8 mouse cellular contexts compared by ENCODE assay signal in the genomic region with DNA sequence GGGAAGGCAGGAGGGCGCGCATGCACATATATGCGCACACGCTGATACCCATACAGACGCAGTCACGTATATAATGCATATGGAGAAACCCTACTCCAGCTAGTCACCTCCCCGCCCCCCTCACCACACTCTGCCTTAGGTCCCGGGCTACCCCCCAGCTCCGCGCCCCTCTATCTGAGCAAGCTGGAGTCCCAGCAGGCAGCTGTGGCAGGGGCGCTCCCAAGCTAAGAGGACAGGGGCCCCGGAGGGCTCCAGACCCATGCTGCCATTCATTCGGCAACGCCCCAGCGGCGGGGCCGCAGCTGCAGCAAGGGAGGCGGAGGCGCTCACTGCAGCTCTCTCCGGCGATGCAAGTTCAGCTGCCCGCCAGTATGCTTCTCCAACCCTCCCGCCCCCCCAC. TPM values are rescaled to one million over a fixed set of nuclear protein-coding genes. Genes with fewer than 3 reads are reported as not detected.
DNase-seq lines count a peak whose midpoint lies in the region; ATAC-seq and TF ChIP-seq lines count a peak whose summit lies in the region.

No protein-coding gene starts in this region.

- no peaks in the 10 kb centered on the region for H3K9me3 ChIP-seq in forebrain, embryonic 12.5 days
- no peaks in the 10 kb centered on the region for H3K9me3 ChIP-seq in intestine, postnatal 0 days (ENCODE audit: control insufficient read depth)
- no peaks in the 10 kb centered on the region for H3K9me3 ChIP-seq in stomach, embryonic 15.5 days

- intact Hi-C loops in left cerebral cortex, adult 2 months (cut with DNase I), result loop anchor here (5.0 kb wide), 1 partner anchor 34 kb away; no protein-coding TSS in a partner anchor
- intact Hi-C loops in left cerebral cortex, postnatal 14 days (cut with DNase I), result no loop called here

- DNase-seq in left cerebral cortex, adult 2 months (ENCODE audit: extremely low spot score in 1 of 2, low spot score in 2 of 2), result peak in 1 of 2 experiments; percentile 14
- no peak for DNase-seq in left cerebral cortex, postnatal 14 days (ENCODE audit: low spot score in 2 of 2)
- peak; percentile 28 for DNase-seq in adrenal gland, postnatal 10 days

- peaks cover 7% of the 10 kb centered on the region for H3K4me1 ChIP-seq in forebrain, embryonic 12.5 days
- H3K4me1 ChIP-seq in intestine, postnatal 0 days (replicated peaks; ENCODE audit: control insufficient read depth, insufficient read depth, low read length), result no peaks in the 10 kb centered on the region
- H3K4me1 ChIP-seq in stomach, embryonic 15.5 days, result no peaks in the 10 kb centered on the region

- H3K27me3 ChIP-seq in forebrain, embryonic 12.5 days, result no peaks in the 10 kb centered on the region
- no peaks in the 10 kb centered on the region for H3K27me3 ChIP-seq in intestine, postnatal 0 days (replicated peaks; ENCODE audit: control insufficient read depth, insufficient read depth, low read length)
- H3K27me3 ChIP-seq in stomach, embryonic 15.5 days (replicated peaks), result no peaks in the 10 kb centered on the region

- H3K36me3 ChIP-seq in forebrain, embryonic 12.5 days (replicated peaks), result no peaks in the 10 kb centered on the region
- no peaks in the 10 kb centered on the region for H3K36me3 ChIP-seq in intestine, postnatal 0 days (ENCODE audit: control insufficient read depth, insufficient read depth)
- no peaks in the 10 kb centered on the region for H3K36me3 ChIP-seq in stomach, embryonic 15.5 days

- no peak for TF ChIP-seq CTCF in left cerebral cortex, adult 2 months (IDR thresholded peaks at IDR 0.05)
- no peak for TF ChIP-seq CTCF in intestine, postnatal 0 days (IDR thresholded peaks at IDR 0.05; ENCODE audit: low read depth)

- peak overlapping the region; percentile 63 for H3K9ac ChIP-seq in forebrain, embryonic 12.5 days
- H3K9ac ChIP-seq in intestine, postnatal 0 days (ENCODE audit: low read depth, low read length), result no peak overlapping the region
- peak overlapping the region; percentile 22; the same call in 1 of the 2 replicates for H3K9ac ChIP-seq in stomach, embryonic 15.5 days

- peak overlapping the region; percentile 58 for H3K4me3 ChIP-seq in left cerebral cortex, adult 2 months
- peak overlapping the region; percentile 57 for H3K4me3 ChIP-seq in forebrain, embryonic 12.5 days (replicated peaks)
- H3K4me3 ChIP-seq in intestine, postnatal 0 days (ENCODE audit: low read depth, low read length), result peak overlapping the region; percentile 54
- H3K4me3 ChIP-seq in stomach, embryonic 15.5 days (replicated peaks), result peak overlapping the region; percentile 56

- peak; percentile 72 for ATAC-seq in forebrain, embryonic 12.5 days (ENCODE audit: low FRiP score)
- peak; percentile 46; the same call in 1 of the 2 replicates for ATAC-seq in intestine, postnatal 0 days
- ATAC-seq in megakaryocyte-erythroid progenitor cell, adult 5-6 weeks (replicated peaks; ENCODE audit: low FRiP score, low TSS enrichment, poor library complexity, severe bottlenecking), result peak; percentile 55
- peak; percentile 52; the same call in 1 of the 2 replicates for ATAC-seq in stomach, embryonic 15.5 days (ENCODE audit: insufficient read depth, low FRiP score, low read depth)
- no peak for ATAC-seq in erythroid progenitor cell, adult 5-6 weeks (replicated peaks; ENCODE audit: low FRiP score, poor library complexity, severe bottlenecking)

- H3K4me2 ChIP-seq in forebrain, embryonic 12.5 days, result peak overlapping the region; percentile 65
- H3K4me2 ChIP-seq in intestine, postnatal 0 days (replicated peaks; ENCODE audit: low read depth), result peak overlapping the region; percentile 81
- H3K4me2 ChIP-seq in stomach, embryonic 15.5 days, result peak overlapping the region; percentile 73

- peak overlapping the region; percentile 79 for H3K27ac ChIP-seq in left cerebral cortex, adult 2 months
- peak overlapping the region; percentile 78 for H3K27ac ChIP-seq in forebrain, embryonic 12.5 days
- no peak overlapping the region for H3K27ac ChIP-seq in intestine, postnatal 0 days (ENCODE audit: low read depth, low read length)
- no peak overlapping the region; the same call in 1 of the 2 replicates for H3K27ac ChIP-seq in stomach, embryonic 15.5 days

- WGBS in forebrain, embryonic 12.5 days, result 16% methylated on average over 16 of the region's 23 CpGs
- 17% methylated on average over 22 of the region's 23 CpGs for WGBS in intestine, postnatal 0 days
- 16% methylated on average over 17 of the region's 23 CpGs for WGBS in stomach, embryonic 15.5 days

RNA-seq across cellular contexts. Expression of a gene that starts 2.8 kb away (rescaled TPM):
- total RNA-seq in left cerebral cortex, adult 2 months (2021), result 10 to 100 TPM; 56.9 to 59.2 TPM
- 10 to 100 TPM; 72.5 to 75.0 TPM for total RNA-seq in left cerebral cortex, postnatal 14 days (2021)
- total RNA-seq in adrenal gland, postnatal 10 days (2021), result 10 to 100 TPM; 15.8 to 22.4 TPM
- 45.8 and 48.9 TPM in 2 replicates for polyA plus RNA-seq in forebrain, embryonic 12.5 days (2016; fragmentation: Nextera tagmentation; extraction: Ambion mirVana)
- polyA plus RNA-seq in intestine, postnatal 0 days (2015; fragmentation: Nextera tagmentation; extraction: Ambion mirVana), result 5.7 and 6.6 TPM in 2 replicates
- 15.5 TPM in 2 replicates for total RNA-seq in megakaryocyte-erythroid progenitor cell, adult 5-6 weeks (2014; fragmentation: Nextera tagmentation)
- 19.9 and 27.3 TPM in 2 replicates for total RNA-seq in megakaryocyte-erythroid progenitor cell, adult 5-6 weeks (2017)
- 15.9 and 16.2 TPM in 2 replicates for polyA plus RNA-seq in stomach, embryonic 15.5 days (2015; fragmentation: Nextera tagmentation; extraction: Ambion mirVana)
- total RNA-seq in erythroid progenitor cell, adult 5-6 weeks (2015; ENCODE audit: low replicate concordance), result 10.5 and 18.4 TPM in 2 replicates
- 3.9 and 6.8 TPM in 2 replicates for total RNA-seq in erythroid progenitor cell, adult 5-6 weeks (2017; ENCODE audit: low replicate concordance)

RNA-seq across cellular contexts. Expression of a gene that starts 59.9 kb away (rescaled TPM):
- total RNA-seq in left cerebral cortex, adult 2 months (2021), result not detected
- total RNA-seq in left cerebral cortex, postnatal 14 days (2021), result not detected
- under 1 TPM; 0.27 to 0.30 TPM for total RNA-seq in adrenal gland, postnatal 10 days (2021)
- not detected in 2 replicates for polyA plus RNA-seq in forebrain, embryonic 12.5 days (2016; fragmentation: Nextera tagmentation; extraction: Ambion mirVana)
- polyA plus RNA-seq in intestine, postnatal 0 days (2015; fragmentation: Nextera tagmentation; extraction: Ambion mirVana), result not detected in 2 replicates
- not detected in 2 replicates for total RNA-seq in megakaryocyte-erythroid progenitor cell, adult 5-6 weeks (2014; fragmentation: Nextera tagmentation)
- total RNA-seq in megakaryocyte-erythroid progenitor cell, adult 5-6 weeks (2017), result not detected in 2 replicates
- polyA plus RNA-seq in stomach, embryonic 15.5 days (2015; fragmentation: Nextera tagmentation; extraction: Ambion mirVana), result 0.10 and 0.17 TPM in 2 replicates
- total RNA-seq in erythroid progenitor cell, adult 5-6 weeks (2015; ENCODE audit: low replicate concordance), result not detected in 2 replicates
- not detected in 2 replicates for total RNA-seq in erythroid progenitor cell, adult 5-6 weeks (2017; ENCODE audit: low replicate concordance)

Comparison
In these comparisons a context has a peak if more than half of its experiments do, and no peak if none do; other contexts are left out.
1. H3K27ac ChIP-seq: peak in left cerebral cortex, adult 2 months (single experiment) and forebrain, embryonic 12.5 days (single experiment); none in intestine, postnatal 0 days (single experiment) and stomach, embryonic 15.5 days (single experiment).
2. Peak in every context shown above with its lines, with median percentiles within 50 percentile points of each other: H3K4me3 ChIP-seq and H3K4me2 ChIP-seq.